Mouse (Mus musculus) cerebellum, adult 8-10 months (tissue): ENCODE data around the gene Mapk8.

Source experiments
- DNase-seq: peaks from one replicate; pipeline ENCODE4 v3.0.0; 2022

The Mapk8 gene

GRCm38 (mm10) chr14:33380830-33381457 is 66.0 kb downstream of the Mapk8 start:
- DNase-seq, result peak; percentile 54

DNA sequence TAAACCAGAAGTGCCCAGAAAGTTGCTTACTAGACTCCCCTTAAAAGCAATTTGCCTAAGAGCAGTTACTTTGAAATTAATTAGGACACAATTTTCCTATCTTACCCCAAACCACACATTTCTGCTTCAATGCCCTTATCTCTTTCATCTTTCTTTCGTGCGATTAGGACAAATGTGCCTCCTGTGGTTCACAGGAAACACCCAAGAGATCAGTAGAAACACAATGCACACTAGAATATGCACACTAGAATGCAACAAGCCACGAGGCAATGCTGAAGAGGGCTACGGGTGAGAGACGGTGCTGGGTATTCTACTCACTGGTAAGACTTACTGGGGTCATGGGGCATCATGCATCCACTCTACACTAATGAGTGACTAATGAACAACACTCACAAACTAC is 68.2 kb downstream of the Mapk8 start:
- no peak for DNase-seq

DNA sequence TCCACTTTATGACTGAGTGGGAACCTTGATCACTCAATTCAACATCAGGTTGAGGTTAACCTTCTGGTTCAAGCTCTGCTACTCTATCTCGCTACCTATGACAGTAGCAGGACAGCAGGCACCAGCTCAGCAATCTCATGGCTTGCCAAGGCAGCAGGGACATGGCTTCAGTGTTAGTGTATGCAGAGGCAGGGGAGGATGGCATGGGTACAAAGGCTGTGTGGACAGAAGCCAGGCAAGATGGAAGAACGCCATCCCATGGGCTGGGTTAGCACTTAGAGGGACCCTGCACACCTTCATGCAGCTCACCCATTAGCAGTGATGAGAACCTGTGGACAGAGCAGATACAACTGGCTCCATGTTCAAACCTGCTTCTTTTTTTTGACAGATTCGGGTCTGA is 69.7 kb downstream of the Mapk8 start:
- DNase-seq, result no peak

DNA sequence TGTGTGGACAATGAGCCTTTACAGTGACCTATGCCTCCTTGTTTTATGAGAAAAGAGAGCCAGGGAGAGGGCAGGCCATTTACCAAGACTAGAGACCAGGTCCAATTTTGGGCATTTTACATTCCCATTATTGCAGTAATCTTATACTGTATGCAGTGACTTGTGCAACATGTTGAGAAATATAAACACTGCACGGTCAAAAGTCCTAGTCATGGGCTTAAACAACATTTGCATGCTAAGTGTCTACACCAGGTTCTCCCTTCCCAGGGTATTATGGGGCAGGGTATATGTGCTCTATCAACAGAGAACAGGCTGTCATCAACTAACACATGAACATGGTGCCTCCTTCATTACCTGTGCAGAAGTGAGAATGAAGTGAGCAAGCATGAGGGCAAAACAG is 72.9 kb downstream of the Mapk8 start:
- DNase-seq, result no peak

DNA sequence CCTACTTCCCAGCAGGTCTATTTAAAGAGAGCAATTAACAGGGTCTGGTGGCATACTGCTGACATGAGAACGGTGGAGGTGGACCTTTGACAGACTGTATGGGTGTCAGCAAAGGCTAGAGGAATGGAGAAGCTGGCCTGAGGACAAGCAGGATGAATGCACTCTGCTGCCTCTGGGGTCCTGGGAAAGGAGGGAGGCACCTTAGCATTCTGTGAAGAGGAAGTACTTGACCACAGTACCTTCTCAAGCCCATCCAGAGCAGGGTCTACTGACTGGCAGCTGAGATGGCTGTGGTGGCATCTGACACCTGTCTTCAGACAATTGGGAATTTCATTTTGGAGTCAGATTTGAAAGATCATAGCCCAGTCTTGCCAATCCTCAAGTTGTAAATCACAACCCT is 73.7 kb downstream of the Mapk8 start:
- DNase-seq, result no peak

GRCm38 (mm10) chr14:33371248-33371647 is 75.7 kb downstream of the Mapk8 start:
- DNase-seq, result peak; percentile 59

DNA sequence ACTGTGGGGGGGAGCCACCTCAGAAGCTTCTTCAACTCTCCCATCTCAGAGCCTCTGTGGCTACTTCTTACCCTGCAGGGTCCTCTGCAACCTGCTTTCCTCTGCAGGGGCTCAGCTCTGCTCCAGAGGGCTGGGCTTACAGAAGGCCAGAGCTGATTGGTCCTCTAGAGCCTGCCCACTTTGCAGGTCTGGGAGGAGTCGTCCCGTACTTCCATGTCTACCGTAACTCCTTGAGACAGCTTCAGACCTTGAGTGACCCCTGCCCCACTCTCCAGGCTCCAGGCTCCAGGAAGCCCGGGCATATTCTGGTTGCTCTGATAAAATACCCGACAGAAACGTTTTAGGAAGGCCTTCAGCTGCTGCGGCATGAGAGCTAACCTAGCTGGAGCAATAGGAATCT is 76.9 kb downstream of the Mapk8 start:
- no peak for DNase-seq

DNA sequence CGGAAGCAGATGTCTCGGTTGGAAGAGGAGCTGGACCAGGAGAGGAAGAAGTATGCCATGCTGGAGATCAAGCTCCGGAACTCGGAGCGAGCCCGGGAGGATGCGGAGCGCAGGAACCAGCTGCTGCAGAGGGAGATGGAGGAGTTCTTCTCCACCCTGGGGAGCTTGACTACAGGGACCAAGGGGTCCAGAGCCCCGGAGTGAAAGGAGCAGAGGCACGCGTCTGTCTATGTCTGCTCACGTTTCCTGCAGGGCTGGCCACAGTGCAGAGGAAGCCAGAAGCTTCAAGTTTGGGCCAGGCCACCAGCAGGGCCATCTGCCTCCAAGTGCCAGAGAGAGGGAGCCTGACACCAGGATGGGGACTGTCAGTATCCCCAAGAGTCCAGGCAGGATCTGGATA is 77.6 kb downstream of the Mapk8 start:
- DNase-seq, result peak; percentile 21

DNA sequence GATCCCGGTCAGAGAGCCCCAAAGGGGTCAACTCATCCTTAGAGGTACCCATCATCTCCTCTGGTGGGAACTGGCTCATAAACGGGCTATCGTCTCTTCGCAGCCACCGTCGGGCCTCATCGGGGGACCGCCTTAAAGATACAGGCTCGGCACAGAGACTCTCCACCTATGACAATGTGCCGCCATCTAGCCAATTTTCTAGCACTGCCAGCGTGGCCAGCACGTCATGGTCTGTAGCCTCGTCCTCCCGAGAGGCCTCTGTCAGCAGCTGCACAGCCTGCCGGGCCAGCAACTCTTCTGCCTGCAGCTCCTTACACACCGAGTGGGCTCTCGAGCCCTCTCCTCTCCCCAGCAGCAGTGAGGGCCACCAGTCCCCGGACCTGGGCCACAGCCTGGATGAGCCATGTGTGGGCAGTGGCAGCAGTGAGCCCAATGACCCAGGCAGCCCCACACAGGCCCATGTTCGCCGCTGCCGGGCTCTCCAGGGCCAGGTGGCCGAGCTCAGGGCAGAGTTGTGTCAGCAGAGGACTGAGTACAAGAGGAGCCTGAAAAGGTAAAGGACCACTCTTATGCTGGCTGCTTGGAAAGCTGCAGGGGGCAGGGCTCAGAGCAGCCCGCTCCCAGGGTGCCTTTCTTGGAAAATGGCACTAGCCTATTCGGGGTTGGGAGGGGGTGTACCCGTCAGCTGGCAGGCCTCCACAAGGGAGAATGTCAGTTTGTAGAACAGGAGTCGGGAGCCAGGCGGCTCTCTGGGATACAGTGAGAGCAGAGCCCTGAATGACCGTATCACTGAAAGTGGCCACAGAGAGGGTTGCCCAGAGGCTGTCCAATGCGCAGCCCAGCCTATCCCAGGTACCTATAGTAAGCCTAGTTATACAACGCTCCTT is 79.8 kb downstream of the Mapk8 start:
- DNase-seq, result no peak

GRCm38 (mm10) chr14:33364061-33364460 is 82.9 kb downstream of the Mapk8 start:
- no peak for DNase-seq

GRCm38 (mm10) chr14:33363611-33364010 is 83.3 kb downstream of the Mapk8 start:
- DNase-seq, result no peak

- no peak for DNase-seq
These were observed 84.2 kb downstream of the Mapk8 start for GRCm38 (mm10) chr14:33362807-33363206.

GRCm38 (mm10) chr14:33362122-33362521 is 84.8 kb downstream of the Mapk8 start:
- DNase-seq, result no peak

DNA sequence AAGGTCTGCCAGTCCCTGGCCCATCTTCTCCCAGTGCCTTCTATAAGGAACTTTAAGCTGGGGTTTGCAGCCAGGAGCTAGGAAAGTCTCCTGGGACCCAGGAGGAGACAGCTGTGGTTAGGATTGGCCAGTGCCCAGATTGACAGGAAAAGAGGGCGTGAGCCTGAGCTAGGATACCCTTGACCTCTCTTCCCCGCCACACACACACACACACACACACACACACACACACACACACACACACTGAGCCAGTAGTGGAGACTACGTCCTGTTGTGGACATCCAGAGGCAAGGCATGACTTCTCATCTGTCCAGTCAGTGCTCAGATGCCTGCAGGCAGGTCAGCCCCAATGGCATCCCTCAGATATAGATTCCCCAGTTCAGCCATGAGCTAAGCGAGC is 85.4 kb downstream of the Mapk8 start:
- no peak for DNase-seq

- DNase-seq, result no peak
These were observed 88.1 kb downstream of the Mapk8 start for GRCm38 (mm10) chr14:33358891-33359290.

- DNase-seq, result no peak
These were observed 89.2 kb downstream of the Mapk8 start for GRCm38 (mm10) chr14:33357600-33358368.

GRCm38 (mm10) chr14:33355276-33355675 is 91.7 kb downstream of the Mapk8 start:
- no peak for DNase-seq

DNA sequence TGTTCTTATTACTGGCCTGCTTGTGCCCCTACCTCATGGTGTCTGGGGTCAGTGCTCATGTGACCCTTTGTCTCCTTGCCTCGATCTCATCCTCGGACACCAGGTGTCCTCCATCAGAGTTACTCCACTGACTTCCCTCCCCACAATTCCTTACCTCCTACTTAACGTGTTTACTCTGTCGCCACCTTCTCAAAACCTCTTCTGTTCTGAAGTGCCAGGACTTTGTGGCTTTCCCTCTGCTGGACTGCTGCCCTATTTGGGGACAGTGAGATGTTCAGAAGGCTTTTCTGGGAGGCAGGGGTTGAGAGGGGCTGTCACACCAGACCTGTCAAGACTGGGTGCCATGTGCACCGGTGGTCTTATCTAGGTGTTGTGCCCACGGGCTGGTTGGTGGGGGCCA is 94.1 kb downstream of the Mapk8 start:
- DNase-seq, result no peak

DNA sequence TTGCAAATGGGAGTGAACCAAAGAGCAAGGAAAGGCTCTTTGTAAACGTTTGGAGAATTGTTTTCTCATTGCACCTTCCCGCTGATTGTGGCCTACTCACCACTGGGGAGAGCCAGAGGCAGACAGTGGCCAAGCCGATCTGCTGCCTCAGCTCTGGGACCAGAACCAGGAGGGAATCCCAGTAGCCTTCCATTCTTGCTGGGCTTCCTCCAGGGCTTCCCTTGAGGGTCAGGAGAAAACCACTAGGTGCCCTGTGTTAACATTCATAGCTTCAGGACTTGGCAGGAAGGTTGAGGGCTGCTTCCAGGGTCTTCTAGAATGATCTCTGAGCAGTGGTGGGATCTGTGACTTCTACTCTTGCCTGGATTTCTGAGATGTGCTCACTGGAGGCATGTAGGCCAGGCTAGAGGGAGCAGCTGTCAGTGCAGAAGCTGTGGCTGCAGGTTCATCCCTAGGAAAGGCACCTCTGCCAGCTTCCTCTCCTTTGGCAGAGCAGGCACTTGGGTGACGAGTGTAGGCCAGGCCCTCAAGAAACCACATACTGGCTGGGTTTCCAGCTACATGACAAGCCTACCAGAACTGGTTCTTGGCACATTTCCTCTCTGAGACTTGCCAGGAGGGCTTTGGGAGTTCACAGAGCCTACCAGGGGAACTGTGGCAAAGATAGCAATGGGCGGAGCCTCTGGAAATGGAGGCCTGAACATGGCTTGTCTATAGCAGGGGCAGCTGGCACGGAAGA is 94.8 kb downstream of the Mapk8 start:
- no peak for DNase-seq

DNA sequence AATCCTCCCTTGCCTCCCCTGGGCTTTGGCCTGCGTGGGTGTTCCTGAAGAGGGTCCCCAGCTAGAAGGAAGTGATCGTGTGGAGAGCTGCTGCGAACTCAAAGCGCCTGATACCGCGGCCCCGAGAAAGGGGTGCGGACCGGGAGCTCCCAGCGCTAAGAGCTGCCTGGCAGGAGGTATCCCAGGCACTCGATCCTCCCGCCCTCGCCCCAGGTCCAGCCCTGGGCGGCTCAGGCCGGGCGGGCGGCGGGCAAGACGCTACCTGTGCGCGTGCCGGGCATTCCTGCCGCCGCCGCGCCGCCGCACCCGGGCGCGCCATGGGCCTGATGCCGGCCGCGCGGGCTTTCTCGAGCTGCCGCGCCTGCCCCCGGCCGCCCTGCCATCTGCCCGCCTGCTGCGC is 95.9 kb downstream of the Mapk8 start:
- DNase-seq, result no peak

GRCm38 (mm10) chr14:33348146-33348545 is 98.8 kb downstream of the Mapk8 start:
- no peak for DNase-seq

DNA sequence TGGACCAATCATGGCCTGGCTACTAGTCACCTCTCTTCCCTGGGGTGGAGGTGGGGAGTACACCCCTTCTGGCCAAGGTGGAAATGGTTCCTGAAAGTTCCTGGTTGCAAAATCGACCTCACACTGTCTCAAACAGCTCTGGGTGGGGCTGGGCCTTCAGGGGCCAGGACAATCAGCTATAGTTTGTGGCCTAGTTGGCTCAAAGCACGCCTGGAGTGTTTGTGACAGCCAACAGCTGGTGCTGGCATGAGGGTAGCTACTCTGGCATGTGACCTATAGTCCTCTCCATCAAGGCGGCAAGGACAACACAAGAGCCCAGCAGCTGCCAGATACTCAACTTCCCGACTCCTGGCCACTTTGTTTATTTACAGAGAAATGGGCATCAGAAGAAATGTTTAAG is 99.2 kb downstream of the Mapk8 start:
- no peak for DNase-seq

DNA sequence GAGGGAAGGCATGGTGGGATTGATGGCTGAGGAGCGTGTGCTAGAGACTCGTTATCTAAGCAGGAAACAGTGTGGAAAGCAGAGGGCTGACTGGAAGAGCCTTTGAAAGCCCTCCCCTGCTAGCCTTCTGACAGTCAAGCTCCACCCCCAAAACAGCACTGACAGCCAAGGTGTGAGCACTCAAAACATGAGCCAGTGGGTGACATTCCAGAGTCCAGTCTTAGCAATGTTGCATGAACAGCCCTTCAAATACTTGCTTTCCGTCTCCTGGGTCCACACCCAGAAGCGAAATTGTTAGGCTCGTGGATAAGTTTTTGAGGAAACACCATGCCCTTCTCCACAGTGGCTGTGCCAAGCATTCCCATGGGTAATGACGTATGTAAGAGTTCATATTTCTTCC is 100.4 kb downstream of the Mapk8 start:
- no peak for DNase-seq
